Mouse (Mus musculus) cerebellum, adult 9-10 months (tissue): ENCODE measurements around the gene Cdk14.
"Not testable (repeated sequence)": the region's sequence is repeated elsewhere in the genome, so short reads cannot be mapped to it uniquely, and the experiment has no call there.

ENCODE experiments used
- DNase-seq: peaks from one replicate; pipeline ENCODE4 v3.0.0; 2022

The Cdk14 gene

DNA sequence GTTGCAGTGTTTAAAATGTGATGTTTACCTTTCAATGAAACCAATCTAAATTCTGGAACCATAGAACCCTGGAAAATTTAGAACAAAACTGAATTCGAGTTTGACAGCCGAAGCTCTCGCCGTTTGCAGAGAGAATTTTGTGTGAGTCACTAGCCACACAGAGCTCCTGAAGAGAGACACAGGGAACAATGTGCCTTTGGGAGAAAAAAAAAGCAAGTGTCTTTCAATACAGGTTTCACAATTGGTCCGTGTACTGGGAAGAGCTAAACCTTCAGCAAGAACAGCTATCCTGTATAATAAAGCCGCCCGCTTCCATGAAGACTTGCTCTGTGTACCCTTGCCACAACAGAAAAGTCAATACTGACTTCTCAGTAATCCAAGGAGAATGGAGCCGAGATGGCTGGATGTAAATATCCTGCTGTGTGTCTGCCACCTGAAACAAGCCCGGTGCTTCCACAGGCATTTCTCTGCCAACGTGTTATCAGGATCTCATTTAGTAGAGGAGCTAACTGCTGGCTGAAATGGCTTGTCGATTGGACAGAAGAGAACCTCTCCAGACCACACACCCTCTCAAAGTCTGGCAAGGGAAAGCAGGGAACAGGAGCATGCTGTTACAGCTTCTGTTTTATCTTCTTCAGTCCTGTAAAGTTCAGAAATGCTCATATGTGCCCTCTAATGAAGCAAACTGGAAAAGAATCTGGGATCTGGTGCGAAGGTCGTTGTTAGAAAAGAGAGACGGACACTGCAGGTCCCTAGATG is 159.0 kb downstream of the Cdk14 start:
- no peak for DNase-seq

DNA sequence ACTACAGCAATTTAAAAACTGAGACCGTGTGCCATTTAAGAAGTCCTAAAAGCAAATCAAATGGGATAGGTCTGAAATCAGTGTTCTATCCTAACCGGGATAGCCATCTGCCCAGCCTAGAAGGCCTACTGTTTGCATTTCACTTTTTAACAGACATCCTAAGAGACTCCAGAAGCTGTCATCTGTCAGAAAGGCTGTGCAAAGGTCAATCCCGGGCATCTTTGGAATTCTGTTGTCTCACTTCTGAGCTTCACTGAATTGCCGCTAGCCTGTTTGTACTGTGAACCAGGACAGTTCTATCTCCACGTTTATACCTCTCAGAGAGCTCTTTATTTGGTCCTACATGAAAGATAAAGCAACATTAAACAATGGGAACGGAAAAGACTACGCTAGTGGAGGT is 159.8 kb downstream of the Cdk14 start:
- DNase-seq: no peak

DNA sequence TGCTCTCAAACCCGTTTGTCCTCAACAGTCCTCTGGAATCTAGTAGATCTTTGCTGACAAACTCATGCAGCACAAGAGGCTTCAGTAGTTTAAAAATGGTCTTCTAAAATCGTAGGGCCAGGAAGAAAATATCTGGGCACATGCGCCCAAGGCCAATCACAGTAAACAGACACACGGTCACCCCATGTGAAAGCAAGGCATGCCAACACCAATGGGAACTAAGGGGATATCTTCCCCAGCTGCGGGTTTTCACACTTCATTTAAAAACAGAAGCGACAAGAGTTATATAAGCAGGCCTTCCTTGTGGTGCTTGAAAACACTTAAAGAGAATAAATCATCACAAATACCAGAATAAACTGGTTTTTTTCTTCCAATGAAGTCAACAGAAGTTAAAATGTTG is 165.7 kb downstream of the Cdk14 start:
- DNase-seq: no peak

DNA sequence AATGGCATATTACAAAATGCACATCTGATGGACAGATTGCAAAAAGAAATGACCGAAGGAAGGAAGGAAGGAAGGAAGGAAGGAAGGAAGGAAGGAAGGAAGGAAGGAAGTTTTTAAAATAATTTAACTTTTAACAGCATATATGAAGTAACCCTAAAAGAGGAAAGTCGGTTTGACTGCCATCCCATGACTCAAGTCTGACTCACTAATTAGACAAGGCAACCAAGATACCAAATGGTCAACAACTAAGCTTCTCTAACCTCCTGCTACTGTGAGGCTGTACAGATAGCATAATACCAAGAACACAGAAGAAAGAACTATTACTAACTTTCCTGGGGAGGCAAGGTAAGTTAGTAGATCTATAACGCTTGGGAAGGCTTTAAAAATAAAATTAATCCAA is 166.9 kb downstream of the Cdk14 start:
- no peak for DNase-seq

GRCm38 (mm10) chr5:5247671-5248070 is 172.4 kb downstream of the Cdk14 start:
- DNase-seq: no peak

GRCm38 (mm10) chr5:5246534-5247175 is 173.5 kb downstream of the Cdk14 start:
- DNase-seq: no peak

GRCm38 (mm10) chr5:5245182-5245581 is 174.9 kb downstream of the Cdk14 start:
- no peak for DNase-seq

- no peak for DNase-seq
Measured at GRCm38 (mm10) chr5:5243648-5244047, 176.5 kb downstream of the Cdk14 start.

DNA sequence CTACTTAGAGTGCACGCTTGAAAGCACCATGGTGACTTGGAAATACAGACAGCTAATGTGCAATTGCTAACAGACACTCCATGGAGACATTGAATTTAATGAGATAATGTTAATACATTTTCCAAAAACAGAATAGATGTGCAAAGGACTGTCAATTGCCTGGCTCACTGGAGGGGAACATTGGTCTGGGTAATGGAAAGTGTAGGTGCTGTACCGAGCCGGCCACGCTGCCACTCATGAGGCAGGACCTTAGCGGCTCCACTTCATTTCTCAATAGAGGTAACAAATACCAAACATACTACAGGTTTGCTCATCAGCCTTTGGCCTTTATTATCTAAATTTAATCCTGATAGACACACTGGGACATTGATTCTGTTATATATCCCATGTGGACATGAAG is 177.4 kb downstream of the Cdk14 start:
- DNase-seq: no peak

- no peak for DNase-seq
Measured at GRCm38 (mm10) chr5:5241088-5241487, 179.0 kb downstream of the Cdk14 start.

- DNase-seq: no peak
Measured at GRCm38 (mm10) chr5:5240121-5240520, 180.0 kb downstream of the Cdk14 start.

GRCm38 (mm10) chr5:5234935-5235334 is 185.2 kb downstream of the Cdk14 start:
- DNase-seq: not testable (repeated sequence)

- no peak for DNase-seq
Measured at GRCm38 (mm10) chr5:5226966-5227365, 193.1 kb downstream of the Cdk14 start.

DNA sequence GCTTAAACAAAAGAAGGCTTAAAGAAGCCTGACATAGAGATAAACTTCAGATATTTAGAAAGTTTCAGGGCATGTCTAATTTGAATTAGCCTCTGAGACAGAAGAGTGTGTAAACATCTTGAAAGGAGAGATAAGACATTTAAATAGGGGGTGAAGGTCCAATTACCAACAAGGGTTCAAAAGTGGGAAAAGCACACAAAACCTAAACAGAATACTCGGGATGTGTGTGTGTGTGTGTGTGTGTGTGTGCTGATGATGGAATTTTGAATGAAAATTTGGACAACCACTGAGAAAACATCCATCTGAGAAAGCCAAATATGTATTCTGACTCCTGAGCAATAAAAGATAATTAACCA is 208.4 kb downstream of the Cdk14 start:
- no peak for DNase-seq

DNA sequence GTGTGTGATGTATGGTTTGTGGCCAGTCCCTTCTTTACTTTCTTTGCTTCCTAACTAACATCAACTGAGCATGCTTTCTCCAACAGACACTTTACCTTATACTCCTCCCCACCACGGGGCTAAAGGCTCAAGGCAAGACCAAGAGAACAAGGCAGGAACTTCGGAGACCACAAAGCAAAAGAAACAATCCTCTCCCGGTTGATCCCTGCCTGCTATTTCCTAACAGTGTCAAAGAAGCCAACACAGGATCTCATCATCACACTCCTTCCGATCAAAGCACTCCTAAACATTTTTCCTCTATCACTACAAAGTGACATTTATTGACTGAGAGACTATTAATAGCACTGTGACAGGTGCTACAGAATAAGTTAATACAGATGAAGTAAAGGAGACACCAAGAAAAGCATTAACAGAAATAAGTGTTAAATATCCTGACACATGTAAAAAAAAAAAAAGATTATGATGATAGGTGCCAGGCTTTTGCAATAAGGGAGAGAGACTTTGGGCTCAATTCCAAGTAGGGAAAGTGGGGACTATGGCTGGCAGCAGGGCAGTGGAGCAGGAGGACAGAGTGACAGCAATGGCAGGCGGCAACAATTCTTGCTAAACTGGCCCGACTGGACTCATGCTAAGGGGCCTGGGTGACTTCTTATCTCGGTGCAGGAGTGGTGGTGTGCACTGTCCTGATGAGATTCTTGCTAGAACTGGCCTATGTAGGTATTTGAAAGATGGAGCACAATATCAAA is 208.9 kb downstream of the Cdk14 start:
- DNase-seq: no peak

GRCm38 (mm10) chr5:5208016-5208415 is 212.1 kb downstream of the Cdk14 start:
- DNase-seq: no peak

DNA sequence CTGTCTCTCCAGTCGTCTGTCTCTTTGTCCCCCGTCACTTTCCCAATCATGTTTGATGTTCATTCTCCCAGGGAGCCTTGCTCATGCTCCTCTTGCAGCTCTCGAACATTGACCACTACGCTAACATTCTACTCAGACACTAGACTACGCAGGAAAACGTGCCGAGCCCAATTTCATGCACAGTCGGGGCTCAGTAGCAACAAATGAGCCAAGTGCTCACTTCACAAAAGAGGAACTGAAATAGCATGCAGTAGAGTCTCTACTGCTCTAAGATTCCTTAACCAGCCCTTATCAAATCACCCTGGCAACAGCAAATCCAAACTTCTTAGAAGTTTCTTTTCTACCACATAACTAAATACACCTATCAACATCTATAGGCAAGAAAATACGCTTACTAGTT is 214.1 kb downstream of the Cdk14 start:
- no peak for DNase-seq

DNA sequence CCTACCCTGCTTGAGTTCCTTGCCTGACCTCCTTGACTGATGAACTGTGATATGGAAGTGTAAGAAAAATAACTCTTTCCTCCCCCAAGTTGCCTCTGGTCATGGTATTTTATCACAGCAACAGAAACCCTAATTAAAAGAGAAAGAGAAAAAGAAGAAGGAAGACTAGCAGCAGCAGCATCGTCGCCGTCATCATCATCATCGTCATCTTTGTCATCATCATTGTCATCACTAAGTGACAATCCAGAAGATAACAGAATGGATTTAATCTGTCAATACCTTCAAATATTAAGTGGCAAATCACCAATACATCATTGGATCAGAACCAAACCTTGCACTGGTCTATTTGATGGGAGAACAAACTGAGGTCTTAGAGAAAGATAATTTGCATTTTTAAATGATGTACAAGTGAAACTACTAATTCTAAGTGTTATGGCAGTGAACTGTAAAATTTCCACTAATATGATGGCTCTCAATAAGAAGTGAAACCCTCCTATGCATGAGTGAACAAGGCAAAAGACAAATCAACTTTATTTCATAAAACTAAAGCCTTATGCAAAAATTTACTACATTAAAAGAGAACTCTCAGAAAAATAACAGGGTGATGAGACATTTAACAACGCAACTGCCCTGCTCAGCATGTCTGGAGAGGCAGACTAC is 225.4 kb downstream of the Cdk14 start:
- no peak for DNase-seq

DNA sequence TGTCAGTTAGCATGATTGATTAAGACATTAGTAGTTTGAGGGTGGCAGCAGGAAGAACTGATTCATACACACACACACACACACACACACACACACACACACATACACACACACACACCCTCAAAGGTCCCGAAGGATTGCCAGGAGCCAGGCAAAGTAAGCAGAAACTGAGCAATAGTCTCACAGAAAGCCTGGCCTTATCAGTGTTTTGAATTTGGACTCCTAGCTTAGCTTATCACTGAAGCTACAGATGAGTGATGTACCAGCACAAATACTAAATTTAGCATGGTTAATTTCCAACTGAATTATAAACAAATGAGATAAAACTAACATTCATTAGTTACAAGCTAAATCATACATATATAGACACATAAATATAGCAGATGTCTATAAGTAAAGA is 230.5 kb downstream of the Cdk14 start:
- DNase-seq: no peak

- DNase-seq: no peak
Measured at GRCm38 (mm10) chr5:5185987-5186742, 233.9 kb downstream of the Cdk14 start.

DNA sequence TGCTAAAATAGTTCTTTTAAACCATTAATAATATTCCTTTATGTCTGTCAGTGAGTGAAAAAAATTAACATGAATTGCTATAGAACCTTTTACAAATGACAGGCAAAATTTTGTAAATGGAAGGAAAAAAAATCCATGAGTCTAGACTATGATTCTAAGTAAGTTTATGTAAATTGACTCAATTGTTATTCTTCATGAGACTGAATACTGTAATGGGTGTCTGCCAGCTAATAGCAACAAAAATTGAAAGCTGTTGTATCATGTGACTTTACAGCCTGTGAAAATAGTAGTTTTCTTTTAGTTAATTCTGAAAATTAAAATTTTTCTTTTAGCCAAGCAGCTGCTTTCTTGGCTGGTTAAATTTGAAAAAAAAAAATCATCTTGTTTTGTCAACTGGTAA is 234.6 kb downstream of the Cdk14 start:
- DNase-seq: no peak

DNA sequence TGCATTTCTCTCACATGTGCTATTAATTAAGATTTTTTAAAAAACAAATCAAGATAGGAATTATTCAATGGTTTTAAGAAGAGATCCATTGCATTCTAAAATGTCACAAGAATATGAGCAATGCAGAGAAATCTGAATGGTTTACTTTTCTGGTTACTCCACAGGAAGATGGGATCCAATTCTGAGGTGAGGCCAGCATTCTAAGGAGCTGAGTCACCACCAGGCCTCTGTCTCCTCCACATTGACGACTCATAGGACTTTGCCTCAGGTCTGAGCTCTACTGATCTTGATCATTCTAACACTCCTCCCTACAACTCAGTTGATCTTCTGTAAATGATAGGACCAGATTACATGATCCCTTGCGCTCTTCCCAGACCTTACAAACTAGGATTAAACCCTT is 239.4 kb downstream of the Cdk14 start:
- no peak for DNase-seq

DNA sequence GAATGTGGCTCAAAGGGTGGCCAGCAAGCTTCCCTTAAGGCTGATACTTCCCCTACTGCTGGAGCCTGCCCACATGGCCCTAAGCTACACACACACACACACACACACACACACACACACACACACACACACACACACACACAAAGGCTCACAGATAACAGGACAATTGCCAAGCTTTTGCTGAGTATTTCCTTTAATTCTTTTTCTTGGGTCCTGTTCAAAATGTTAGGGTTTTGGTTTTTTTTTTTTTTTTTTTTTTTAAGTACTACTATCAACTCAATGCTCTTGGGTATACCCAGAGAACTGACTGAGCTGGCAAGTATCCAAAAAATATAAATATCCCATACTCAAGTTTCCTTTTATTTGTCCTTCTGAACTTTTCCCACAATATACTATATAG is 239.8 kb downstream of the Cdk14 start:
- no peak for DNase-seq
